Mouse (Mus musculus) cerebellum, adult (tissue): ENCODE results near the gene Agbl1.

Experiments
- ATAC-seq: cut with Nextera tagmentation; 2 replicates; pipeline ENCODE4 v1.9.2; 2017; ENCODE audit warnings: mild to moderate bottlenecking, moderate library complexity, mixed read lengths; ENCODE audit not compliant: insufficient number of reproducible peaks, low FRiP score, low TSS enrichment

Agbl1 gene

GRCm38 (mm10) chr7:77152393-77152792, 922.7 kb downstream of the Agbl1 start:
- ATAC-seq: no peak

DNA sequence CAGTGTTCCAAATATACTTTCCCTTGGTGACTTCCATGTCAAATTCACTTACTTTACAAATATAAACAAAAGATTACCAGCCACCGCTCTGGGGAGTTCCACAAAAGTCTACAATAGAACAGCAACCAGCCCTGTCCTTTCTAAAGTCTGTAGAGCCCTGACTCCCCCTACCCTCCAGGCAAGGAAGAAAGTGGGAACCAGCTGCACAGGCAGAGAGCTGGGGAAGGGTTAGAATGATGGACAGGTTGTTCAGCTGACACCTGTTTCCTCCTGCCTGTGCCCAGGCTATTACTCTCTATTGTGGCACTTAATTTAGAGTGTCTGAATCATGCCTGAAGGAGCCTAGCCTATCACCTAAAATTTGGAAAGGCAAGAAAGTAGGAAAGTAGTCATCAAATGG, 923.2 kb downstream of the Agbl1 start:
- no peak for ATAC-seq

DNA sequence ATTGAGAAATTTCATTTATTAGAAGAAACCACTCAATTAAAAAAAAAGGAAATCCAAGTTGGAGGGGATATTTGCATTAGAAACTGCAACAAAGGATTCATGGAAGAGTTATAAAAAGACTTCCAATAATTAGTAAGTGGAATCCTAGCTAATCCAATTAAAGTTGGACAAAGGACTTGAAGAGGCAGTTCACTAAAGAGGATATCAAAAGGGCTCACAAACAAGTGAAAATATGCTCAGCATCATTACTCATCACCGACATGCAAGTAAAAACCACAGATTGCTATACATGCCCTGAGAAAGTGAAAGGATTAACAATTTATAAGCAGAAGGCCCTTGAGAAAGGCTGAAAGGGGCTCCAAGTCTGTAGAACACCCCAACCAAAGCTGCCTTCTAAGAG, 935.2 kb downstream of the Agbl1 start:
- no peak for ATAC-seq
